Mouse (Mus musculus): Measurements from ENCODE around the gene Mboat2. TPM values are rescaled to one million over a fixed set of nuclear protein-coding genes. Genes with fewer than 3 reads are reported as not detected.

Mboat2 gene
- total and polyA plus RNA-seq, 2 experiments from 2014 or later: 60.2 to 73.0 TPM

GRCm38 (mm10) chr12:24822831-24823230 lies 7.8 kb upstream of the Mboat2 start:
- Histone ChIP-seq H3K27me3 (ENCODE audit: insufficient read depth, low read length) (no peaks in the 10 kb centered on the region), H3K9ac (replicated peaks; ENCODE audit: low read length) (no peak overlapping the region), H3K36me3 (ENCODE audit: insufficient read depth, low read length) (no peaks in the 10 kb centered on the region), H3K4me3 (ENCODE audit: low read length) (no peak overlapping the region), H3K4me2 (ENCODE audit: low read depth, low read length) (no peak overlapping the region), H3K27ac (no peak overlapping the region), H3K4me1 (ENCODE audit: insufficient read depth, low read length) (no peaks in the 10 kb centered on the region), H3K9me3 (ENCODE audit: low read length) (no peaks in the 10 kb centered on the region)
- 70% methylated on average over 2 of the region's 2 CpGs for WGBS
- TF ChIP-seq CTCF (IDR thresholded peaks at IDR 0.05; ENCODE audit: low read depth): no peak
- DNase-seq (ENCODE audit: low spot score) (no peak), ATAC-seq (no peak)

GRCm38 (mm10) chr12:24823636-24824354 lies 6.9 kb upstream of the Mboat2 start:
- no peaks in the 10 kb centered on the region for H3K36me3 ChIP-seq (ENCODE audit: insufficient read depth, low read length)
- no peaks in the 10 kb centered on the region for H3K9me3 ChIP-seq (ENCODE audit: low read length)
- no peaks in the 10 kb centered on the region for H3K4me1 ChIP-seq (ENCODE audit: insufficient read depth, low read length)
- H3K9ac ChIP-seq (replicated peaks; ENCODE audit: low read length): no peak overlapping the region
- H3K4me3 ChIP-seq (ENCODE audit: low read length): no peak overlapping the region
- no peak overlapping the region for H3K4me2 ChIP-seq (ENCODE audit: low read depth, low read length)
- TF ChIP-seq CTCF (IDR thresholded peaks at IDR 0.05; ENCODE audit: low read depth): no peak
- ATAC-seq (no peak), DNase-seq (ENCODE audit: low spot score) (no peak)
- no peaks in the 10 kb centered on the region for H3K27me3 ChIP-seq (ENCODE audit: insufficient read depth, low read length)
- no peak overlapping the region for H3K27ac ChIP-seq
- 90% methylated on average over 3 of the region's 3 CpGs for WGBS

GRCm38 (mm10) chr12:24830086-24830485 lies 593 bp upstream of the Mboat2 start:
- WGBS: 22% methylated on average over 1 of the region's 1 CpGs
- H3K36me3 ChIP-seq (ENCODE audit: insufficient read depth, low read length): no peaks in the 10 kb centered on the region
- DNase-seq (ENCODE audit: low spot score): no peak
- no peak for ATAC-seq
- peaks cover 7% of the 10 kb centered on the region; the same call in 1 of the 2 replicates for H3K4me1 ChIP-seq (ENCODE audit: insufficient read depth, low read length)
- H3K4me3 ChIP-seq (ENCODE audit: low read length): peak overlapping the region; percentile 90
- H3K9me3 ChIP-seq (ENCODE audit: low read length): no peaks in the 10 kb centered on the region
- H3K27me3 ChIP-seq (ENCODE audit: insufficient read depth, low read length): no peaks in the 10 kb centered on the region
- TF ChIP-seq CTCF (IDR thresholded peaks at IDR 0.05; ENCODE audit: low read depth): no peak
- peak overlapping the region; percentile 95 for H3K27ac ChIP-seq
- H3K4me2 ChIP-seq (ENCODE audit: low read depth, low read length): peak overlapping the region; percentile 62
- peak overlapping the region; percentile 95 for H3K9ac ChIP-seq (replicated peaks; ENCODE audit: low read length)

GRCm38 (mm10) chr12:24831153-24831963 lies 679 bp downstream of the Mboat2 start:
- ATAC-seq: peak; percentile 100
- WGBS: under 1% methylated on average over 69 of the region's 95 CpGs
- DNase-seq (ENCODE audit: low spot score): peak; percentile 98
- Histone ChIP-seq H3K27me3 (ENCODE audit: insufficient read depth, low read length) (no peaks in the 10 kb centered on the region), H3K4me2 (ENCODE audit: low read depth, low read length) (peak overlapping the region; percentile 62), H3K36me3 (ENCODE audit: insufficient read depth, low read length) (no peaks in the 10 kb centered on the region), H3K27ac (peak overlapping the region; percentile 95), H3K9me3 (ENCODE audit: low read length) (no peaks in the 10 kb centered on the region), H3K9ac (replicated peaks; ENCODE audit: low read length) (peak overlapping the region; percentile 95), H3K4me1 (ENCODE audit: insufficient read depth, low read length) (peaks cover 7% of the 10 kb centered on the region; the same call in 1 of the 2 replicates), H3K4me3 (ENCODE audit: low read length) (peak overlapping the region; percentile 90)
- peak; percentile 76 for TF ChIP-seq CTCF (IDR thresholded peaks at IDR 0.05; ENCODE audit: low read depth)

- peak overlapping the region; percentile 90 for H3K4me3 ChIP-seq (ENCODE audit: low read length)
- ATAC-seq (no peak), DNase-seq (ENCODE audit: low spot score) (no peak)
- H3K9me3 ChIP-seq (ENCODE audit: low read length): no peaks in the 10 kb centered on the region
- H3K4me1 ChIP-seq (ENCODE audit: insufficient read depth, low read length): peaks cover 7% of the 10 kb centered on the region; the same call in 1 of the 2 replicates
- no peak for TF ChIP-seq CTCF (IDR thresholded peaks at IDR 0.05; ENCODE audit: low read depth)
- peak overlapping the region; percentile 95 for H3K9ac ChIP-seq (replicated peaks; ENCODE audit: low read length)
- H3K27me3 ChIP-seq (ENCODE audit: insufficient read depth, low read length): no peaks in the 10 kb centered on the region
- H3K4me2 ChIP-seq (ENCODE audit: low read depth, low read length): peak overlapping the region; percentile 62
- H3K36me3 ChIP-seq (ENCODE audit: insufficient read depth, low read length): no peaks in the 10 kb centered on the region
- under 1% methylated on average over 32 of the region's 32 CpGs for WGBS
- peak overlapping the region; percentile 95 for H3K27ac ChIP-seq
These were observed 1.3 kb downstream of the Mboat2 start for GRCm38 (mm10) chr12:24831964-24832427.

- H3K4me2 ChIP-seq (ENCODE audit: low read depth, low read length): peak overlapping the region; percentile 62
- no peaks in the 10 kb centered on the region for H3K9me3 ChIP-seq (ENCODE audit: low read length)
- peak overlapping the region; percentile 95; the same call in 1 of the 2 replicates for H3K9ac ChIP-seq (replicated peaks; ENCODE audit: low read length)
- 24% methylated on average over 2 of the region's 2 CpGs for WGBS
- H3K36me3 ChIP-seq (ENCODE audit: insufficient read depth, low read length): no peaks in the 10 kb centered on the region
- ATAC-seq: no peak
- peak overlapping the region; percentile 90 for H3K4me3 ChIP-seq (ENCODE audit: low read length)
- peaks cover 7% of the 10 kb centered on the region; the same call in 1 of the 2 replicates for H3K4me1 ChIP-seq (ENCODE audit: insufficient read depth, low read length)
- TF ChIP-seq CTCF (IDR thresholded peaks at IDR 0.05; ENCODE audit: low read depth): no peak
- H3K27me3 ChIP-seq (ENCODE audit: insufficient read depth, low read length): no peaks in the 10 kb centered on the region
- no peak for DNase-seq (ENCODE audit: low spot score)
- no peak overlapping the region for H3K27ac ChIP-seq
These were observed 1.8 kb downstream of the Mboat2 start for GRCm38 (mm10) chr12:24832438-24832837.

All from hindbrain, postnatal 0 days (tissue).